Mouse (Mus musculus) lung, adult 2 months (tissue): ENCODE results near the gene Cutc. TPM values are rescaled to one million over a fixed set of nuclear protein-coding genes. Genes with fewer than 3 reads are reported as not detected.

Experiments used
- DNase-seq: peaks from one replicate; pipeline ENCODE4 v3.0.0; 2022
- H3K4me1 ChIP-seq: fragments of 200-500 bp; 2 replicates; pipeline ENCODE4 v1.6.1; 2011; ENCODE audit warnings: low read length; ENCODE audit not compliant: control insufficient read depth, insufficient read depth
- H3K4me3 ChIP-seq: fragments of 200-500 bp; replicated peaks from 2 replicates; pipeline ENCODE3; 2011; ENCODE audit warnings: low read depth, mild to moderate bottlenecking, control low read depth, low read length; ENCODE audit errors: extremely low read depth
- CTCF ChIP-seq: fragments of 200-500 bp; IDR thresholded peaks from 2 replicates; pipeline ENCODE4 v1.5.1; 2011; ENCODE audit warnings: mild to moderate bottlenecking, low read length, control low read depth; ENCODE audit not compliant: insufficient read depth
- POLR2A ChIP-seq: fragments of 200-500 bp; IDR thresholded peaks from 2 replicates; pipeline ENCODE4 v1.6.1; 2011; ENCODE audit warnings: low read depth, mild to moderate bottlenecking, control low read depth, low read length, borderline replicate concordance; ENCODE audit errors: extremely low read depth
- WGBS: fragments of 180-500 bp; shearing (Covaris S2); methylation state at CpG from one replicate; pipeline ENCODE4 v1.1.7; 2018; 5-methylcytosine and 5-hydroxymethylcytosine counted together
- polyA plus RNA-seq: library from polyadenylated mRNA; depleted of rRNA; stranded (reverse); fragments of >200 nt; gene quantifications from 2 replicates; pipeline ENCODE4 v1.2.3, GENCODE M21; 2012

Gene Cutc
- polyA plus RNA-seq, 1 experiment, result 4.8 TPM

DNA sequence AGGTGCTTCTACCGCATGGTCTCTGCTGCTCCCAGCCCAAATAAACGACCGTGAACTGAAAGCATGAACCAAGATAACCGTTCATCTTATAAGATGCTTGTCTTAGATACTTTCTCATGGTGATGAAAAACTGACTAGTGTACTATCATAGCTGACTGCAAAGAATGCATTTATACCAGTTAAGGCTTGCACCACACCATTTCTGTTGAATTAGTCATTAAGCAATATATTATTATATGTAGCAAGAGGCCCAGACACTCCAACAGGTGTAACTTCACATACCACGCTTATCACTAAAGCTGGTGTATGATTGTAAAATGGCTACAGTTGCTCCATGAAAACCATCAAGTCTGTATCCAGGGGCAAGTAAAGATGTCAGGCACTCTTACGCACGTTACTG is 37.0 kb downstream of the Cutc start:
- Histone ChIP-seq H3K4me1 (no peaks in the 10 kb centered on the region), H3K4me3 (no peak overlapping the region)
- DNase-seq, result no peak
- TF ChIP-seq POLR2A (no peak), CTCF (no peak)
- WGBS, result 78% methylated on average over 7 of the region's 7 CpGs

DNA sequence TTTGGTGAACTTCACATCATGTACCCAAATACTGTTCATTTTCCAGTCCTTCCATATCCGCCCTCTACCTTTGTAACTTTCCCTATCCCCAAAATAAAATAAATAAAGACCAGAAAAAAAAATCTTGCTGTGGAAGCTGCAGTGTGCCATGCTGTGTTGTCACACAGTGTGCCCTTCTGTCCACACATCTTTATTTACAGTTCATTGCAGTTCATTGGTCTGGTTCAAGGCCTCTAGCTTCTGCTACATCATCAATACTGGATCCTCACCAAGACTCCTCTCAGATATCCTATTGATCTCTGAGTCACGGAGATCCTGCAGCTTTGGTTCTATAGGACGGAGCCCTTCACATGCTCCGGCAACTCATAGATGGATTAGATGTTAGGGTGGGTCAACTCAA is 39.7 kb downstream of the Cutc start:
- TF ChIP-seq CTCF (no peak), POLR2A (no peak)
- no peak for DNase-seq
- WGBS, result 86% methylated on average over 4 of the region's 4 CpGs
- H3K4me1 ChIP-seq, result no peaks in the 10 kb centered on the region
- H3K4me3 ChIP-seq, result no peak overlapping the region

- 89% methylated on average over 1 of the region's 1 CpGs for WGBS
- DNase-seq, result no peak
- H3K4me3 ChIP-seq, result no peak overlapping the region
- TF ChIP-seq CTCF (no peak), POLR2A (no peak)
- H3K4me1 ChIP-seq, result no peaks in the 10 kb centered on the region
Measured at GRCm38 (mm10) chr19:43793951-43794350, 41.2 kb downstream of the Cutc start.

DNA sequence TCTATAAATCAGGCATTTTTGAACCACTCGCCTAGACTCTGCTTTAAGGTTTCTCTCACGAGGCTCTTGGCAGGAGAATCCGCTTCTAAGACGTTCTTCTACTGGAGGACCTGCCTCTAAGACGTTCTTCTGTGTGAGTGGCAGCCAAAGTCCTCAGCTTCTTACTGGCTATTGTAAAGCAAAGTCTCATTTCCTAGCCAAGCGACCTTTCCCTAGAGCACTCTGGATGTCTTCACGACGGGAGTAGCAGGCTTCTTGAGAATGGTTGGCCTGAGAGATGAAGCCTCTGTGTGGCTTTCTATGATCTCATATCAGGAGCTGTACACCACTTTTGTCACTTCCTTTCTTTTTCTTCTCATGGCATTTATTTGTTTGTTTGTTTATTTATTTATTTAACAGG is 42.7 kb downstream of the Cutc start:
- no peaks in the 10 kb centered on the region for H3K4me1 ChIP-seq
- no peak for DNase-seq
- TF ChIP-seq POLR2A, result no peak
- no peak for TF ChIP-seq CTCF
- 59% methylated on average over 8 of the region's 8 CpGs for WGBS
- H3K4me3 ChIP-seq, result no peak overlapping the region

DNA sequence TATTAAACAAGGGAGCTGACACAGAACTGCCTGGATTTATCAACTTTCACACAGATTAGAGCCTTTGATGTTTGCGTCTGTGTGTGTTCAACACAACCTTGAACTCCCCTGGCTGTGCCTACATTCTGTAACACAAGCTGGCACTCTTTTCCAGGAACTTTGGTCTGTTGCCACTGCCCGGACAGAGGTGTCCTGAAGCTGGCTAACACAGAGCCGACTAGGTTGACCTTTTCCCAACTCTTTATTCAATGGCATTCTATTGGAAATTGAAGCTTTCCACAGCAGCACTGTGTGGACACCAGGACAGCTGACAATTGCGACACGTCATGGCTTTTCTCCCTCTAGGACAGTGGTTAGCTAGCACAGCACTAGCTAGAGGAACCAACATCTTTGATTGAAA is 44.4 kb downstream of the Cutc start:
- WGBS, result 67% methylated on average over 5 of the region's 5 CpGs
- DNase-seq, result no peak
- TF ChIP-seq CTCF (no peak), POLR2A (no peak)
- no peak overlapping the region for H3K4me3 ChIP-seq
- no peaks in the 10 kb centered on the region for H3K4me1 ChIP-seq

DNA sequence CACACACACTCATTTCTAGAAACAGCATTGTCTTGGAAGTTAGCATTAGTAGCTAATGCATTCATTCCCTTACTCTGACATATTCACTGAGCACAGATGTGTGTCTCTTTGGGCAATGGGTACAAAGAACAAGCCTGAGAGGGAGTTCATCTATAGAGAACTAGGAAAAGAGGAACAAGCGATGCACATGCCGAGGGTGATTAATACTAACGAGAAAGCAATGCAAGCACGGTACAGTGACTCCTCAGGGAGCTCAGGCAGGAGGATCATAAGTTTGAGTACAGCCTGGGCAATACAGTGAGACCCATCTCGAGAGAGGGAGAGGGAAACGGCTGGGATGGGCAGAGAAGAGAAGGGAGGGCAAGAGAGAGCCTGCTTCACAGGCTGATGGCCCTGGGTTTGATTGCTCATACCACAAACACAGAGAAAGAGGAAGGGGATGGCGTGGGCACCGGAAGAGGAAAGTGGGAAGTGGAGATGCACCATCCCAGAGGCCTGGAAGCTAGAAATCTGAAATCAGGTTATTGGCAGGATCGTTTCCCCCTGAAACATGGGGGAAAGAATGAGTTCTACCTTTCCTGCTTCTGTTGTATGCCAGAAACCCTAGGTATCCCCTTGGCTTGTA is 48.7 kb downstream of the Cutc start:
- TF ChIP-seq CTCF, result no peak
- TF ChIP-seq POLR2A, result no peak
- DNase-seq, result no peak
- H3K4me3 ChIP-seq, result no peak overlapping the region
- 74% methylated on average over 9 of the region's 9 CpGs for whole genome bisulfite sequencing
- H3K4me1 ChIP-seq, result no peaks in the 10 kb centered on the region

DNA sequence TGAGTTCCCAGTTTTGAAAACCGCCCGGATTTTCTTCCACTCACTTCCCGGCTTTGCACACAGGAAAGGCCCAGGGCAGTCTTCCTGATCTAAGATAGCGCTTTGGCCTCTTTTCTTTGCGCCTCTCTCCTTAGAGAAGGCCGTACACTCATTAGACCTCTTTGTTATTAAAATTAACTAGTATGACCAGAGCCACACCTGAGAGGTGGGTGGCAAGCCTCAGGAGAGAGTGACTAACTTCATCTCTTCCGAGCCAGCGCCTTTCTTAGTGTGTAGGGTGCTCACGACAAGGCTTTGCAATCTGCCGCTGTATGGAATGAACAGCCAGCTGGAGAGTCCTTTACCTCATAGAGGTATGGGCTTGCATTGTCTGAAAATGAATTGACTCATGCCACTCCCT is 51.1 kb downstream of the Cutc start:
- DNase-seq, result no peak
- Histone ChIP-seq H3K4me1 (no peaks in the 10 kb centered on the region), H3K4me3 (no peak overlapping the region)
- WGBS, result 80% methylated on average over 10 of the region's 10 CpGs
- no peak for TF ChIP-seq POLR2A
- no peak for TF ChIP-seq CTCF

- H3K4me3 ChIP-seq, result no peak overlapping the region
- no peak for DNase-seq
- no peak for TF ChIP-seq CTCF
- no peak for TF ChIP-seq POLR2A
- WGBS, result 40% methylated on average over 4 of the region's 4 CpGs
- no peaks in the 10 kb centered on the region for H3K4me1 ChIP-seq
Measured at GRCm38 (mm10) chr19:43809331-43809730, 56.5 kb downstream of the Cutc start.

DNA sequence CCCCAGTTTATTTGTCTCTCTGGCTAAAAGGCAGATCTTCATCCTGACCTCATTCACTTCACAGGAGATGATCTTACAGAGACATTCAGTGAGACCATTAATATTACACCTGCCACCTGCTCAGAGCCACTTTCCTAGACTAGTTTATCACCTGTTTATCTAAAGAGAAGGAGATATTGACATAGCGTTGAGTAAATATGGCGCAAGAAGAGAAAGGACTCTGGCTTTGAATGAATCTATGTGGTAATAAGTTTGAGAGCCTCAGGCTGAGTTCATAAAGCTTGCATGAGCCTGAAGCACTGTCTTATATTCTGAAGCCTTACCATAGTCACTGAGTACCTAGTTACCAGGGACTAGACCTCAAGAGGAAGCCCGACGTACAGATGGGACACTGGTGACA is 58.6 kb downstream of the Cutc start:
- Histone ChIP-seq H3K4me1 (no peaks in the 10 kb centered on the region), H3K4me3 (no peak overlapping the region)
- 69% methylated on average over 4 of the region's 4 CpGs for WGBS
- no peak for DNase-seq
- TF ChIP-seq POLR2A, result no peak
- no peak for TF ChIP-seq CTCF

- no peak for DNase-seq
- Histone ChIP-seq H3K4me1 (no peaks in the 10 kb centered on the region), H3K4me3 (no peak overlapping the region)
- WGBS, result 83% methylated on average over 10 of the region's 10 CpGs
- TF ChIP-seq CTCF (no peak), POLR2A (no peak)
Measured at GRCm38 (mm10) chr19:43813315-43813714, 60.5 kb downstream of the Cutc start.
